Mouse (Mus musculus): ENCODE results near the gene Dnaja3.

Dnaja3 gene

GRCm38 (mm10) chr16:4639831-4640237 lies at the start of gene Dnaja3, which contains the start of gene Vasn:
Gene Dnaja3, plus strand, starts transcription at chr16:4639989.
Gene Vasn, plus strand, starts transcription at chr16:4639941.
- DNase-seq (ENCODE audit: extremely low read depth, low read depth): no peak

DNA sequence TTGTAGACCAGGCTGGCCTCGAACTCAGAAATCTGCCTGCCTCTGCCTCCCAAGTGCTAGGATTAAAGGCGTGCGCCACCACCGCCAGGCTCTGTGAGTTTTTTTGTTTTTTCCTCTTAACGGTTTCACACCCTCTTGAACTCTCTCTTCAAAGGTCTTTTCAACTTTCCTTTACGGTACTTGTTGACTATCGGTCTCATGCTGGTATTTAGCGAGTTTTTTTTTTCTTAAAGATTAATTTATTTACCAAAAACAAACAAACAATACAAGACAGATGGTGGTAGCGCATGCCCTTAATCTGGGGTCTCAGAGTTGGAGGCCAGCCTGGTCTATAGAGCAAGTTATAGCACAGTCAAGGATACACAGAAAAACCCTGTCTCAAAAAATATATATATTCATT lies 49.6 kb upstream of the Dnaja3 start:
- DNase-seq (ENCODE audit: extremely low read depth, low read depth): no peak

DNA sequence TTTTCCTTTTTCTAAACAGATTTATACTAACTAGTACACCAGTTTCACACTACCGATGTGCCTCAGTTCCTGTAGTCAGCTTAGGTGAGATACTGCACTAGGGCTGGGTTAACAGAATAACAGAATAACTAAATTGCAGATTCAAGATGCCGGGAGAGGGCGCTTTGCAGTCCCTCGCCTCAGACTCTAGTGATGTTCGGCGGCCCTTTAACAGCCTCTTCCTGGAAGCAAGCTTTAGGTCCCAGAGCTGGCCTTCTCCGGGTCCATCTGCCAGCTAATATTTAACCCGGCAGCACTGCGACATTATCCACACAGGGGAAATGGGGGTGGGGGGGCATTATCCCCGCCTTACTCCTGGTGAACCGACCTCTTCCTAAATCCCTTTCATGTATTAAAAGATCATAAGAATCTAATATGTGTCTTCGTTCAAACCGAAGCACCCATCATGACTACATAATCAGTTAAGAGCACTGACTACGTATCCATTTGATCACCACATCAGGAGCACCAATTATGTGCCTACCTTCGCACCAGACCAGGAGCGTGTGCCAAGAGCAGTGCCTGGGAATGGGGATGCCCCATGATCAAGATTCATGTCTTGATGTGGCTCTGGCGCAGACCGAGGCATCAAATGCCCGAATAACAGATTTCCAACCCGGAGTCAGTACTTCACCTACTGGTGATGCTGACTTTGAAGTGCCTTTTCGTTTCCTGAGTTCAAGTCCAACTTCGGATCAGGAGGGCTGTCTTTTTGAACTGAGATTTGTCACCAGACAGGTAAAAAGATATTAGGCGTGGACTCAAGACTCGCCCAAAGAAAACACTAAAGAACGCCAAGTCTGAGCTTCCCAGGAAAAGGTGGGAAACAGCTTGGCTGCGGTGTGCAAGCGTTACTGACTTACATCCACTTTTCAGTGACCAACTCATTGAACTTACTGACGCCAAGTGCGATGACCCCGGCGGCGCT lies 46.6 kb upstream of the Dnaja3 start:
- no peak for DNase-seq (ENCODE audit: extremely low read depth, low read depth)

- DNase-seq (ENCODE audit: extremely low read depth, low read depth): peak; percentile 24
These were observed 45.6 kb upstream of the Dnaja3 start, which contains the start of gene Glis2 for GRCm38 (mm10) chr16:4593971-4594813. Gene Glis2, plus strand, starts transcription at chr16:4594713.

DNA sequence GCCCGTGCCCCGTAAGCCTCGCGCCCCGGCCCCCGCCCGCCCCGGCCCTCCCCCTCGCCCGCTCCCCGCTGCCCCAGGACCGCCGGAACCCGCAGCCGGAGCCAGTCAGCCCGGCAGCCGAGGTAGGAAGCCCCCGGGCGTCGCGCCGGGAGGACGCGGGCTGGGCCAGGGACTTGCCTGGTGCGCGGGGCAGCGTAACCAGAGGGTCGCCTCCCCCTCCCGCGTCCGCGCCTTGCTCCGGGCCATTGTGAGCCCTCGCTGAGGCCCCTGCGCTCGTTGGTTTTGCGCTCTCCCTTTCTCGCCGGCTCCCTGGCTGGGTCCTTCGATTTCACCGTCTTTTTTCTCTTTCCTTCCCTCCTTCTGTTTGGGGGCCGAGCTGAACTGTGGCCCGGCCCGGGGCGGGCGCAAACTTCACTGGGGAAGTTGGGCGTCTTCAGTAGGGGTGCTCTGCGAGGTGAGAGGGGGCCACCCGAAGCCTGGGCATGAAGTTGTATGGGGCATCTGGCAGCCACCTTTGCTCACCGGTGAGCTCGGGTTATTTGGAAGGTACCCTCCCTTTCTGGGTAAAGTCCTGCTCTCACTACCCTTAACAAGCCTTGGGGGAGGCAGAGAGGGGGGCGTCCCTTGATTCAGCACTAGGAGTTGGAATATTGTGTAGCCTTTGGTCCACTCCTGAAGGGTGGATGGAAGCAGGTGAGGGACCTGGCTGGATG lies 44.8 kb upstream of the Dnaja3 start:
- no peak for DNase-seq (ENCODE audit: extremely low read depth, low read depth)

DNA sequence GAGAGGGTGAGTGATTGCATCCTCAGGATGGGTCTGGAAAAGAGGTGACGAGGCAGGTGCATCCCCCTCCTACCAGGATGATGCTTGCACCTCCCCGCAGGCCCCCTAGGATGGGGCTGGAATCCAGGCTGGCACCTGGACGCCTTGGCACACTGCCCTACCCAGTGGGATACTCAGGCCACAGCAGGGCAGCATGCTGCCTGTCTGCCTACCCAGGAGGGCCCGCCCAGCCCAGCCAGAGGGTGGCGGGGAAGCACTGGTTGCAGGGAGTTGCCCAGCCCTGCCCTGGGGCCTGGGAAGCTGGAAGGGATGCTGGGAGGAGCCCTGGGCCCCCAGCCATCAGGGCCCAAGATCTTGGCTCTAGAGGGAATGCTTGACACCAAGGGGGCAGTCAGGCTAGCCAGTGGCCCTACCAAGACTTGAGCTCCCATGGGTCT lies 44.2 kb upstream of the Dnaja3 start:
- no peak for DNase-seq (ENCODE audit: extremely low read depth, low read depth)

DNA sequence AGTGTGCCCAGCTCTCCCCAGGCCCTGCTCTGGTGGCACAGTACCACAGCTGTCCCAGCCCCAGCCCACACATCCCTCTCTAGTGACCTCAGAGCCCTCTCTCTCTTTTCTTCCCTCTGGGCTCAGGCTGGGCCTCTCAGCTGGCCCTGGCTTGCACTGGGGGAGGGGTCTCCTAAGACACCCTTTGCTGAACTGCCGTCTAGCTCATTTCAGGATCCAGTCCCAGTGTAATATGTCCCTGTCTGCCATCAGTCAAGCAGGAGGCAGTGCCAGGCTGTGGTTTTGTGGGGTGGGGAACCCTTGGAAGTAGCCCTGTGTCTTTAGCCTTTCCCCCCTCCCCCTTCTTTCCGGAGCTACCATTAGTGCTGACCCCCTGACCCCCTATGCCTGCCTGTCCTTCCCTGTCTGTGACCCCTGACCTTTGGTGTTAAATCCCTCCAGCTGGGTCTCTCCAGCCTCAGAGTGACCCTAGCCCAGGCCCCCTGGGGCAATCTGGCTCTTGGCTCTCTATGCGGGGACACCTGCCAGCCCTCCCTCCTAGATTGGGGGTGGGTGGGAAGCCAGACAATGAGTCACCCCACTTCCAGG lies 43.6 kb upstream of the Dnaja3 start:
- DNase-seq (ENCODE audit: extremely low read depth, low read depth): no peak

DNA sequence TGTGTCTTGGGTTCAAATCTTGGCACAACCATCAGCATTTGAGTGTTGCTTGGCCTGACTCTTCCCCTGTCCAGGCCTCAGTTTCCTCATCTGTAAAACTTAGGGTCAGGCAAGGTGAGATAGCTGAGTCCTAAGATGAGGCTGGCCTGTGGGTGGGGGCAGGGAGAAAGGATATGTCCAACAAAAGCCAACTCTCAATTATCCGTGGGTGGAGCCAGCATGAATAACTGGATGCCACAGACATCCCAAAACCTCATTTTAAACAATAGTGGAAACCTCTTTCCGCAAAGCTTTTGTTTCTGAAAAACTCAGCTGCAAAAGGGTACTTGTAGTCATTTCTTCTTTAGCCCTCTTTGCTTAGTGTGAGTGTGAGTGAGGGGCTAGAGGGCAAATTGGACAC lies 43.0 kb upstream of the Dnaja3 start:
- DNase-seq (ENCODE audit: extremely low read depth, low read depth): no peak

- no peak for DNase-seq (ENCODE audit: extremely low read depth, low read depth)
These were observed 42.5 kb upstream of the Dnaja3 start for GRCm38 (mm10) chr16:4597296-4597695.

- no peak for DNase-seq (ENCODE audit: extremely low read depth, low read depth)
These were observed 41.7 kb upstream of the Dnaja3 start for GRCm38 (mm10) chr16:4598041-4598440.

DNA sequence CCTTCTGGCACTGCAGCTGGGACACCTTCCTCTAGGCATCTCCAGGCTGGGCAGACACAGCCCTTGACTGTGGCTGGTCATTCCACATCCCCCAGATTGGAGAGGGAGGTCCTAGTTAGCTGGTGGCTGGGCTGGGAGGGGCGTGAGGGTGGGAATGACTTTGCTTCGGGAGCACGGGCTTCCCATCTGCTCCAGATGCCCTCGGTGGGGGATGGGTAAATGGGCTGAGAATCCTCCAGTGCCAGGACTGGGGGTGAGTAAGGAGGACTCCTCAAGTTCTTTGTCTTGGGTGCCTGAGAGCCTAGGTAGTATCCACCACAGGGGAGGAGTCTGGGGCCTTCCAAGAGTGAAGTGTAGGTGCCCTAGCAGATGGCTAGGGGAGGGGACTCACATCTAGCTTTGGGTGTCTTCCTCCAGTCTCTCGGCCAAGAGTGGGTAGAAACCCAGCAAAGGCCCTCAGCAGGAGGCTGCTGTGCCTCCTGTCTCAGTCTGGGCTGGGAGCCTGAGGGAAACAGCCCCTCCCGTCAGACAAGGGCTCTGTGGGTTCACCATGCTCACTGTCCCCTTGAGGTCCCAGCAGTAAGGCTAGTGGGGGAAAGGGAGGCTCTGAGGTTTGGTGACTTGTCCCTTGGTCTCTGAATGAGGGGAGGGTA lies 40.8 kb upstream of the Dnaja3 start:
- no peak for DNase-seq (ENCODE audit: extremely low read depth, low read depth)

DNA sequence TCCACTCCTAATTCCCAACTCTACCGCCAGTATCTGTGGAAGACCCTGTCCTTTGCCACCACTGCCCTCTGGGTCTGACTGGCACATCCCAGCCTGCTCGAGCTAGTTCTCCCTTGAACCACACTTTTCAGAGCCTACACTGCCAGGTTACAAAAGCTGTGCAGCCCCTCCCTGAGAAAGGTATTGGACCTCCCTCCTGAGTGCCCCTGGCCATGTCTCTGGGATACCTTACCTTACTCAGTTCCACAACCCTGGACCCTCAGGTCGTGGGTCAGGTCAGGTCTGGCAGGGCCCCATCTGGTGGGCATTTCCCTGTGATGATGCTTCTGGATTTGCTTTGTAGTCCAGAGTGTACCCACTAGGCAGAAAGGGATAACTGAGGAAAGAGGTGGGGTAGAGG lies 40.2 kb upstream of the Dnaja3 start:
- no peak for DNase-seq (ENCODE audit: extremely low read depth, low read depth)

DNA sequence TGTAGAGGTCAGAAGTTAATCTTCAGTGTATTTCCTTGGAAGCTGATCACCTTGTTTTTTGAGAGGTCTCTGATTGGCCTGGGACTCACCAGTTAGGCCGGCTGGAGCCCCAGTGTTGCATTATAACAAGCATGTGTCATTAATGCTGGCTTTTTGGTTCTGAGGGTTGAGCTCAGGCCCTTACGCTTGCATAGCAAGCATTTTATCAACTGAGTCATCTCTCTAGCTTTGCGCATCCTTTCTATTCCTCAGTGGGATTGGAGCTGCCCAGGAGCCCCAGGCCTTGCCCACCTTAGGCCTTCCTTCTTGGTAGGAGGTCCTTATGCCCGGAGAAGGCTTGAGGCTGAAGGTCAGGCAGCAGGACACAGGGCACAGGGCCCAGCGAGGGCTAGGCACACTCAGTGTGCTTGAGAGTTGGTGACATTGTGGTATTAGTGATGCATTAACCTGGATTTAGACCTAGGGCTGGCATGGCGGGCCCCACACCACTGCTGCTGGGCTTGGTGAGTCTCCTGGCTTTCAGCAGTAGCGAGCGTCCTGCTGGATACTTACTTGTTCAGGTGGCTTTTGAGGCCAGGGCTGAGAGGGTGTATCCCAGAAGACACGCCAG lies 39.0 kb upstream of the Dnaja3 start:
- DNase-seq (ENCODE audit: extremely low read depth, low read depth): no peak

GRCm38 (mm10) chr16:4602189-4602588 lies 37.6 kb upstream of the Dnaja3 start:
- DNase-seq (ENCODE audit: extremely low read depth, low read depth): no peak

DNA sequence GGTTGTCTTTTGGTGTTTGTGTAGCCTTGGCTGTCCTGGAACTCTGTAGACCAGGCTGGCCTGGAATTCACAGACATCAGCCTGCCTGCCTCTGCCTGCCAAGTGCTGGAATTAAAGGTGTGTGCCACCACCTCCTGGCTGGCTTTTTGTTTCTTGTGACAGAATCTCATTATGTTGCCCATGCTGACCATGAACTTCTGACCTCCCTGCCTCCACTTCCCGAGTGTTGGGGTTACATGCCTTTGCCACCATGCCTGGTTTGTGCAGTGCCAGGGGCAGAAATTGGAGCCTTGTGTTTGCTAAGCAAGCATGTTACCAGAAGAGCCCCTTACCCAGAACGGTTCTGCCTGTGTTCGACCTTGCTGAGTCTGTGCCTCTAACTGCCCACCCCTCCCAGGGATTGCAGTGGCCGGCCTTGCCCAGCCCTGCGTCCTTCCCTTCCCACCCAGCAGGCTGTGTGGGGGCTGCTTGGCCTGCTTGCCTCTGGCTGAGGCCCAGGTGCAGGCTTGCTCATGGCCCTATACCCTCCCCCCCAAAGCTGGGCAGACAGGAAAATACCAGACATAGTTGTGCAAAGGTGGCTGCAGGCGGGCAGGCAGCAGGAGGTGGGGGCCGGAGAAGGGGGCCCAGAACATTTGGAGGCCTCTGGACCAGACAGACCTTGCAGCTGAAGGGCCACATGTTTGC lies 36.9 kb upstream of the Dnaja3 start:
- DNase-seq (ENCODE audit: extremely low read depth, low read depth): no peak

DNA sequence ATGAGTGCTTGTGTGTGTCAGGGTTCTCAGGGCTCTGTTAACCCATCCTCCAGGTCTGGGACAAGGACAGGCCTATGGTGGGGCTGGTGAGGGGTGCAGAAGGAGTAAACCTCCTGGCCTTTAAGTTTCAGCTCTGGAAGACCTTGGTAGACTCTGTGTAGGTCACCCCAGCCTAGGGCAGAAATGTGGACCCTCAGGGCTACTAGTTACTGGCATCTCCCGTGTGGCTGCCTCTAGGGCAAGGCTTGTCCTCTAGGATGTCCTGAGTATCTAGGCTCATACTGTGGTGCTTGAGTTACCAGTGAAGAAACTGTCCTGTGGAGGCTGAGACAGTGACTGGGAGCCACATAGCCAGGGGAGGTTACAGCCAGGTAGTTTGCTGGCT lies 36.3 kb upstream of the Dnaja3 start:
- no peak for DNase-seq (ENCODE audit: extremely low read depth, low read depth)

DNA sequence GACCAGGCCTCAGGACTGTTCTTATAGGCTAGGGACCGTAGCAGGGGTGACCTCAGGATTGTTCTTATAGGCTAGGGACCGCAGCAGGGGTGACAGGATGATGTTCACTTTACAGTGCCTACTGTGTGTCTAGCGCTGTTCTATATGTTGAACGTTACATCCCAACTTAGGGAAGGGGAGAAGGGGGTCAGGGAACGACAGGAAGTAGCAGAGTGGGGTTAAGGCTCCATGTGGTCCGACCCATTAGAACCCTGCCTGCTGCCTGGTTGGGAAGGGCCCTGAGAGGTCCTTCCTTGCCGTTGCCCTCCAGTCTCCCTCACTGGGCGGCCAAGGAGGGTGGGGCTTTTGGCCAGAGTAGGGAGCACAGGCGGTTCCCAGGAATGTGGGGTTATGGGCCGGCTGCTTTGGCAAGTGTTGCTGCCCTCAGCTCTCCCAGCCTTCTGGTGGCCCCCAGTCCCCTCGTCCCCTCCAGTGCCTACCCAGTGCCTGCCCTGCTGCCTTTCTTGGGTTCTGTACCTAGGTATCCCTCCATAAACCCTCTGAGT lies 35.4 kb upstream of the Dnaja3 start:
- DNase-seq (ENCODE audit: extremely low read depth, low read depth): no peak

DNA sequence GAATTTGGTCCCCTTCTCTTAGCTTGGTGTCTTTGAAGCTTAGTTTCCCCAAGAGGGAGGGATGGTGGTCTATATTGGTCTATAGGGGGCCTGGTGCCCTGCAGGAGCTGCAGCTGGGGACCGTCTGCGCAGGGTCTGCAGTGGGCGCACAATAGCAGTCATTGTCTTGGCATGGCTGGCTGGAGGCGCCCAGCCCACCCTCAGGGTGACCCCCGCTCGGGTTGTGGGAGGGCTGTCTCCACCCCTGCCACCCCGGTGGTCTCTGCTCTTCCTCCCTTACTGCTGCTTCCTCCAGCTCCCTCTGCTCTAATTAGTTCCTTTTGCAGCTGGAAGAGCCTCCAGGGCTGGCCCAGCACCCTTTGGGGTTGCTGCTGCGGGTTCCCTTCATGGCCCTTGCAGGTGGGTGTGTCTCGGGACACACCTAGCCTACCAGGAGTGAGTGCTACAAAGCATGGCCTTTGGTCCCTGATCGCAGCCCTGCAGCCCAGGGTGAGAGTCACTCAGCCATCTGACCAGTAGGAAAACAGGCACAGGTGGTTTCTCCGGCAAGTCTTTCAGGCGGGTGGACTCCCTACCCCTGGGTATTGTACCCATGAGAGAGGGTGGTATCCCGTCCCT lies 34.2 kb upstream of the Dnaja3 start:
- no peak for DNase-seq (ENCODE audit: extremely low read depth, low read depth)
